Mouse (Mus musculus) cerebral cortex, adult 2 months (tissue): ENCODE data around the gene Defb20.

Source experiments
- WGBS: fragments of 180-500 bp; shearing (Covaris S2); methylation state at CpG from one replicate; pipeline ENCODE4 v1.1.7; 2018; 5-methylcytosine and 5-hydroxymethylcytosine counted together

The Defb20 gene

GRCm38 (mm10) chr2:152500204-152500862 is 23.5 kb downstream of the Defb20 start:
- WGBS: 64% methylated on average over 7 of the region's 7 CpGs

GRCm38 (mm10) chr2:152500863-152501229 is 24.0 kb downstream of the Defb20 start:
- 80% methylated on average over 6 of the region's 6 CpGs for WGBS

- 87% methylated on average over 2 of the region's 2 CpGs for WGBS
Measured at GRCm38 (mm10) chr2:152503950-152504349, 27.1 kb downstream of the Defb20 start.

GRCm38 (mm10) chr2:152511592-152511991 is 34.7 kb downstream of the Defb20 start, which contains the start of gene Defb26:
Defb26 (minus strand) TSS chr2:152511692.
- WGBS: 87% methylated on average over 1 of the region's 1 CpGs

- 47% methylated on average over 4 of the region's 4 CpGs for WGBS
Measured at GRCm38 (mm10) chr2:152516084-152516483, 39.2 kb downstream of the Defb20 start.

GRCm38 (mm10) chr2:152517981-152518380 is 41.1 kb downstream of the Defb20 start, which contains the start of gene Defb28:
Defb28 (plus strand) TSS chr2:152518255.
- WGBS: 82% methylated on average over 4 of the region's 4 CpGs
